Mouse (Mus musculus): ENCODE results near the gene Fibp. TPM values are rescaled to one million over a fixed set of nuclear protein-coding genes. Genes with fewer than 3 reads are reported as not detected.

The Fibp gene
- polyA plus RNA-seq, 1 experiment from 2014 or later, result 101 TPM

GRCm38 (mm10) chr19:5466916-5467500, 6.6 kb downstream of the Fibp start:
- peaks cover 58% of the 10 kb centered on the region for H3K36me3 ChIP-seq (ENCODE audit: control insufficient read depth, insufficient read depth, low read length)
- H3K27ac ChIP-seq (replicated peaks in 1 of 2; ENCODE audit: control insufficient read depth in 1 of 2, insufficient read depth in 1 of 2, low read depth in 2 of 2, low read length in 2 of 2), result no peak overlapping the region
- H3K27me3 ChIP-seq (ENCODE audit: control insufficient read depth, insufficient read depth, low read length), result no peaks in the 10 kb centered on the region
- H3K9ac ChIP-seq (ENCODE audit: low read length), result no peak overlapping the region
- 83% methylated on average over 6 of the region's 6 CpGs for WGBS
- no peak for ATAC-seq (ENCODE audit: insufficient number of reproducible peaks, insufficient read depth, low FRiP score, low read depth)
- no peak overlapping the region for H3K4me2 ChIP-seq (ENCODE audit: low read length)
- peaks cover 2 to 6% of the 10 kb centered on the region in 2 experiments; a peak in 1 of 4 replicates for H3K4me1 ChIP-seq (ENCODE audit: control insufficient read depth in 2 of 2, insufficient read depth in 2 of 2, low read length in 2 of 2)
- no peaks in the 10 kb centered on the region for H3K9me3 ChIP-seq (ENCODE audit: control insufficient read depth, low read length)
- H3K4me3 ChIP-seq (ENCODE audit: control insufficient read depth in 1 of 2, insufficient read depth in 1 of 2, low read depth in 1 of 2, low read length in 2 of 2), result no peak overlapping the region

GRCm38 (mm10) chr19:5468374-5468773, 8.0 kb downstream of the Fibp start, which contains the start of gene Ctsw:
Gene Ctsw, minus strand, starts transcription at chr19:5468507.
- H3K9me3 ChIP-seq (ENCODE audit: control insufficient read depth, low read length), result no peaks in the 10 kb centered on the region
- ATAC-seq (ENCODE audit: insufficient number of reproducible peaks, insufficient read depth, low FRiP score, low read depth), result no peak
- no peak within 1 kb of the TSS for H3K27ac ChIP-seq (replicated peaks in 1 of 2; ENCODE audit: control insufficient read depth in 1 of 2, insufficient read depth in 1 of 2, low read depth in 2 of 2, low read length in 2 of 2)

GRCm38 (mm10) chr19:5471846-5472245, 11.4 kb downstream of the Fibp start:
- no peak overlapping the region for H3K4me3 ChIP-seq (ENCODE audit: control insufficient read depth in 1 of 2, insufficient read depth in 1 of 2, low read depth in 1 of 2, low read length in 2 of 2)
- H3K4me1 ChIP-seq (ENCODE audit: control insufficient read depth in 2 of 2, insufficient read depth in 2 of 2, low read length in 2 of 2), result peaks cover 7 to 18% of the 10 kb centered on the region in 2 experiments; a peak in 3 of 4 replicates
- H3K9ac ChIP-seq (ENCODE audit: low read length), result no peak overlapping the region
- H3K27ac ChIP-seq (replicated peaks in 1 of 2; ENCODE audit: control insufficient read depth in 1 of 2, insufficient read depth in 1 of 2, low read depth in 2 of 2, low read length in 2 of 2), result no peak overlapping the region
- WGBS, result 61% methylated on average over 5 of the region's 5 CpGs
- no peaks in the 10 kb centered on the region for H3K27me3 ChIP-seq (ENCODE audit: control insufficient read depth, insufficient read depth, low read length)
- H3K36me3 ChIP-seq (ENCODE audit: control insufficient read depth, insufficient read depth, low read length), result peaks cover 15% of the 10 kb centered on the region
- ATAC-seq (ENCODE audit: insufficient number of reproducible peaks, insufficient read depth, low FRiP score, low read depth), result no peak
- H3K4me2 ChIP-seq (ENCODE audit: low read length), result no peak overlapping the region
- no peaks in the 10 kb centered on the region for H3K9me3 ChIP-seq (ENCODE audit: control insufficient read depth, low read length)

More at GRCm38 (mm10) chr19:5468374-5468773, 8.0 kb downstream of the Fibp start, which contains the start of gene Ctsw:
- peaks cover 2 to 6% of the 10 kb centered on the region in 2 experiments; a peak in 1 of 4 replicates for H3K4me1 ChIP-seq (ENCODE audit: control insufficient read depth in 2 of 2, insufficient read depth in 2 of 2, low read length in 2 of 2)
- no peaks in the 10 kb centered on the region for H3K27me3 ChIP-seq (ENCODE audit: control insufficient read depth, insufficient read depth, low read length)
- H3K9ac ChIP-seq (ENCODE audit: low read length), result no peak within 1 kb of the TSS
- no peak within 1 kb of the TSS for H3K4me2 ChIP-seq (ENCODE audit: low read length)
- WGBS, result 48% methylated on average over 5 of the region's 5 CpGs
- H3K4me3 ChIP-seq (ENCODE audit: control insufficient read depth in 1 of 2, insufficient read depth in 1 of 2, low read depth in 1 of 2, low read length in 2 of 2), result no peak within 1 kb of the TSS
- peaks cover 46% of the 10 kb centered on the region for H3K36me3 ChIP-seq (ENCODE audit: control insufficient read depth, insufficient read depth, low read length)

- Histone ChIP-seq H3K4me2 (ENCODE audit: low read length) (no peak overlapping the region), H3K9me3 (ENCODE audit: control insufficient read depth, low read length) (no peaks in the 10 kb centered on the region), H3K27ac (replicated peaks in 1 of 2; ENCODE audit: control insufficient read depth in 1 of 2, insufficient read depth in 1 of 2, low read depth in 2 of 2, low read length in 2 of 2) (no peak overlapping the region), H3K9ac (ENCODE audit: low read length) (no peak overlapping the region), H3K27me3 (ENCODE audit: control insufficient read depth, insufficient read depth, low read length) (no peaks in the 10 kb centered on the region), H3K4me3 (ENCODE audit: control insufficient read depth in 1 of 2, insufficient read depth in 1 of 2, low read depth in 1 of 2, low read length in 2 of 2) (no peak overlapping the region), H3K36me3 (ENCODE audit: control insufficient read depth, insufficient read depth, low read length) (peaks cover 15% of the 10 kb centered on the region), H3K4me1 (ENCODE audit: control insufficient read depth in 2 of 2, insufficient read depth in 2 of 2, low read length in 2 of 2) (peaks cover 7 to 18% of the 10 kb centered on the region in 2 experiments; a peak in 3 of 4 replicates)
- ATAC-seq (ENCODE audit: insufficient number of reproducible peaks, insufficient read depth, low FRiP score, low read depth), result no peak
- WGBS, result 84% methylated on average over 3 of the region's 3 CpGs
These were observed 12.4 kb downstream of the Fibp start for GRCm38 (mm10) chr19:5472857-5473256.

- ATAC-seq (ENCODE audit: insufficient number of reproducible peaks, insufficient read depth, low FRiP score, low read depth), result peak; percentile 41
- H3K9me3 ChIP-seq (ENCODE audit: control insufficient read depth, low read length), result no peaks in the 10 kb centered on the region
- WGBS, result under 1% methylated on average over 22 of the region's 22 CpGs
- H3K27ac ChIP-seq (replicated peaks in 1 of 2; ENCODE audit: control insufficient read depth in 1 of 2, insufficient read depth in 1 of 2, low read depth in 2 of 2, low read length in 2 of 2), result peak within 1 kb of the TSS; percentile 69 to 83
- H3K9ac ChIP-seq (ENCODE audit: low read length), result peak within 1 kb of the TSS; percentile 85
- H3K27me3 ChIP-seq (ENCODE audit: control insufficient read depth, insufficient read depth, low read length), result no peaks in the 10 kb centered on the region
- peaks cover 20% of the 10 kb centered on the region for H3K36me3 ChIP-seq (ENCODE audit: control insufficient read depth, insufficient read depth, low read length)
- peak within 1 kb of the TSS; percentile 68 to 69 for H3K4me3 ChIP-seq (ENCODE audit: control insufficient read depth in 1 of 2, insufficient read depth in 1 of 2, low read depth in 1 of 2, low read length in 2 of 2)
- peaks cover 7 to 18% of the 10 kb centered on the region in 2 experiments; a peak in 3 of 4 replicates for H3K4me1 ChIP-seq (ENCODE audit: control insufficient read depth in 2 of 2, insufficient read depth in 2 of 2, low read length in 2 of 2)
- H3K4me2 ChIP-seq (ENCODE audit: low read length), result peak within 1 kb of the TSS; percentile 92
These were observed 13.3 kb downstream of the Fibp start, which contains the start of gene Efemp2 for GRCm38 (mm10) chr19:5473720-5474119. Gene Efemp2, plus strand, starts transcription at chr19:5473954.

GRCm38 (mm10) chr19:5474281-5475068, 14.1 kb downstream of the Fibp start:
- Histone ChIP-seq H3K27me3 (ENCODE audit: control insufficient read depth, insufficient read depth, low read length) (no peaks in the 10 kb centered on the region), H3K4me2 (ENCODE audit: low read length) (peak overlapping the region; percentile 92), H3K27ac (replicated peaks in 1 of 2; ENCODE audit: control insufficient read depth in 1 of 2, insufficient read depth in 1 of 2, low read depth in 2 of 2, low read length in 2 of 2) (peak overlapping the region; percentile 69 to 83), H3K4me1 (ENCODE audit: control insufficient read depth in 2 of 2, insufficient read depth in 2 of 2, low read length in 2 of 2) (peaks cover 7 to 18% of the 10 kb centered on the region in 2 experiments; a peak in 3 of 4 replicates), H3K9ac (ENCODE audit: low read length) (peak overlapping the region; percentile 85), H3K4me3 (ENCODE audit: control insufficient read depth in 1 of 2, insufficient read depth in 1 of 2, low read depth in 1 of 2, low read length in 2 of 2) (peak overlapping the region; percentile 68 to 69), H3K9me3 (ENCODE audit: control insufficient read depth, low read length) (no peaks in the 10 kb centered on the region), H3K36me3 (ENCODE audit: control insufficient read depth, insufficient read depth, low read length) (peaks cover 27% of the 10 kb centered on the region)
- ATAC-seq (ENCODE audit: insufficient number of reproducible peaks, insufficient read depth, low FRiP score, low read depth), result peak; percentile 42
- 2% methylated on average over 52 of the region's 68 CpGs for WGBS

- peak overlapping the region; percentile 67 to 83 for H3K27ac ChIP-seq (replicated peaks in 1 of 2; ENCODE audit: control insufficient read depth in 1 of 2, insufficient read depth in 1 of 2, low read depth in 2 of 2, low read length in 2 of 2)
- peaks cover 7 to 18% of the 10 kb centered on the region in 2 experiments; a peak in 3 of 4 replicates for H3K4me1 ChIP-seq (ENCODE audit: control insufficient read depth in 2 of 2, insufficient read depth in 2 of 2, low read length in 2 of 2)
- H3K27me3 ChIP-seq (ENCODE audit: control insufficient read depth, insufficient read depth, low read length), result no peaks in the 10 kb centered on the region
- ATAC-seq (ENCODE audit: insufficient number of reproducible peaks, insufficient read depth, low FRiP score, low read depth), result peak; percentile 2; the same call in 1 of the 2 replicates
- H3K9me3 ChIP-seq (ENCODE audit: control insufficient read depth, low read length), result no peaks in the 10 kb centered on the region
- H3K4me3 ChIP-seq (ENCODE audit: control insufficient read depth in 1 of 2, insufficient read depth in 1 of 2, low read depth in 1 of 2, low read length in 2 of 2), result peak overlapping the region; percentile 68 to 69
- WGBS, result 20% methylated on average over 13 of the region's 13 CpGs
- peaks cover 34% of the 10 kb centered on the region for H3K36me3 ChIP-seq (ENCODE audit: control insufficient read depth, insufficient read depth, low read length)
- H3K4me2 ChIP-seq (ENCODE audit: low read length), result peak overlapping the region; percentile 92
- peak overlapping the region; percentile 85 for H3K9ac ChIP-seq (ENCODE audit: low read length)
These were observed 14.8 kb downstream of the Fibp start for GRCm38 (mm10) chr19:5475069-5475714.

Data from heart, embryonic 14.5 days (tissue).